Mouse (Mus musculus) hindbrain, embryonic 15.5 days (tissue): ENCODE measurements at regions not wholly inside any gene's neighbourhood (a gene's known extent, or its start where the extent isn't known, plus 50 kb on each side); places are given as distances from the start of the nearest gene placed in this dataset.
A peak's percentile ranks its signal among the peaks of the same experiment; 100 is the strongest.

Experiments used
- ATAC-seq: fragments of 200-750 bp; cut with Nextera tagmentation; 2 replicates; pipeline ENCODE4 v1.8.0; 2017; ENCODE audit warnings: low read depth, moderate number of reproducible peaks, moderate TSS enrichment; ENCODE audit not compliant: low FRiP score
- H3K27ac ChIP-seq: fragments of 300-500 bp; sonication (generic); replicated peaks from 2 replicates; pipeline ENCODE4 v1.5.1; 2015; ENCODE audit warnings: mild to moderate bottlenecking, inconsistent platforms
- H3K27me3 ChIP-seq: fragments of 300-500 bp; sonication (generic); 2 replicates; pipeline ENCODE4 v1.6.1; 2015; ENCODE audit warnings: control low read depth, inconsistent platforms
- H3K36me3 ChIP-seq: fragments of 300-500 bp; sonication (generic); 2 replicates; pipeline ENCODE4 v1.6.1; 2015; ENCODE audit warnings: control low read depth, inconsistent platforms
- H3K4me1 ChIP-seq: fragments of 300-500 bp; sonication (generic); replicated peaks from 2 replicates; pipeline ENCODE4 v1.6.1; 2015; ENCODE audit warnings: control low read depth, inconsistent platforms
- H3K4me2 ChIP-seq: fragments of 300-500 bp; sonication (generic); 2 replicates; pipeline ENCODE4 v1.6.1; 2015; ENCODE audit warnings: moderate library complexity, mild to moderate bottlenecking, inconsistent platforms
- H3K4me3 ChIP-seq: fragments of 300-500 bp; sonication (generic); 2 replicates; pipeline ENCODE4 v1.5.1; 2015; ENCODE audit warnings: mild to moderate bottlenecking, inconsistent platforms
- H3K9ac ChIP-seq: fragments of 300-500 bp; sonication (generic); 2 replicates; pipeline ENCODE4 v1.6.1; 2015; ENCODE audit warnings: inconsistent platforms
- H3K9me3 ChIP-seq: fragments of 300-500 bp; sonication (generic); 2 replicates; pipeline ENCODE4 v1.6.1; 2016; ENCODE audit warnings: control low read depth, inconsistent platforms
- WGBS: fragments of 180-500 bp; shearing (Covaris S2); methylation state at CpG from one replicate; pipeline ENCODE4 v1.1.7; 2015; 5-methylcytosine and 5-hydroxymethylcytosine counted together

GRCm38 (mm10) chr7:37259293-37259692 is 514.1 kb downstream of the Zfp536 start:
- 44% methylated on average over 6 of the region's 6 CpGs for WGBS
- Histone ChIP-seq H3K4me2 (no peak overlapping the region), H3K4me1 (0 out of 2 replicates have a peak, but pooled peaks cover 2% of the 10 kb centered on the region), H3K9ac (no peak overlapping the region), H3K9me3 (no peaks in the 10 kb centered on the region), H3K27ac (no peak overlapping the region), H3K27me3 (no peaks in the 10 kb centered on the region), H3K36me3 (no peaks in the 10 kb centered on the region), H3K4me3 (no peak overlapping the region)
- ATAC-seq = no peak

DNA sequence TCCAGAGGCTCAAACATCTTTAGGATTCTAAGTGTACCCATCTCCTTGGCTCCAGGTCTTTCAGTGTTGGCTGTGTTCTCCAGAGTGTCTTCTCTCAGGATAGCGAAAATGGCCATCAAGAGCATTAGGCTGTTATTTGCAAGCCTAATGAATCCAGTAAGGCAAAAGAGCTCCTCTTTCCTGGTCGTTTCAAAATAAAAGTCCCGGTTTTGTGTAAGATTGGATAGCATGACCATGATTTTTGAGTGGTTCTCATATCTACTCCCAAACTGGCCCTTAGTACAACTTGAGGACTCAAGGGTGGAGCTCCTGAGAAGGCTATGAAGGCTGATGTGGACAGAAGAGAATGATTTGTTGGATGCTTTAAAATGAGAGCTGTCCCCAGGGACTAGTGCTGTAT is 510.6 kb downstream of the Zfp536 start:
- H3K4me3 ChIP-seq = no peak overlapping the region
- H3K36me3 ChIP-seq = no peaks in the 10 kb centered on the region
- H3K4me2 ChIP-seq = no peak overlapping the region
- WGBS = 51% methylated on average over 3 of the region's 3 CpGs
- no peak overlapping the region for H3K27ac ChIP-seq
- no peaks in the 10 kb centered on the region for H3K9me3 ChIP-seq
- no peaks in the 10 kb centered on the region for H3K27me3 ChIP-seq
- no peak overlapping the region for H3K9ac ChIP-seq
- H3K4me1 ChIP-seq = no peaks in the 10 kb centered on the region
- no peak for ATAC-seq

DNA sequence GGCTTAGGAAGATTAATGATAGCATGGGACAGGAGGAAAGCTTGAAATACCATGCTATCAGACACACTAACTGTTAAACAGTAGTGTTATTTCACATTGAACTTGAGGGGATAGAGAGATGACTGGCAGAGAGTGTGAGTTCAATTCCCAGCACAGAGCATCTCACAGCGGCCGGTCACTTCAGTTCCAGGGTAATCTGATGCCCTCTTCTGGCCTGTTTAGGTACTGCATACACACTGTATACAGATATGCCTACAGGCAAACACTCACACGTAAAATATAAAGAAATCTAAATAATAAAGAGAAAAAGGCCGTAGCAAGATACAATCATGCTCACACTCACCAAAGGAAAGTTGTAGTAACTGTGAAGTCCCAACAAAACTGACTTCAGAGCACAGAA is 506.0 kb downstream of the Zfp536 start:
- H3K4me2 ChIP-seq = no peak overlapping the region
- no peaks in the 10 kb centered on the region for H3K27me3 ChIP-seq
- H3K9me3 ChIP-seq = no peaks in the 10 kb centered on the region
- ATAC-seq = no peak
- 86% methylated on average over 4 of the region's 4 CpGs for WGBS
- no peak overlapping the region for H3K9ac ChIP-seq
- no peaks in the 10 kb centered on the region for H3K4me1 ChIP-seq
- H3K4me3 ChIP-seq = no peak overlapping the region
- H3K27ac ChIP-seq = no peak overlapping the region
- no peaks in the 10 kb centered on the region for H3K36me3 ChIP-seq

DNA sequence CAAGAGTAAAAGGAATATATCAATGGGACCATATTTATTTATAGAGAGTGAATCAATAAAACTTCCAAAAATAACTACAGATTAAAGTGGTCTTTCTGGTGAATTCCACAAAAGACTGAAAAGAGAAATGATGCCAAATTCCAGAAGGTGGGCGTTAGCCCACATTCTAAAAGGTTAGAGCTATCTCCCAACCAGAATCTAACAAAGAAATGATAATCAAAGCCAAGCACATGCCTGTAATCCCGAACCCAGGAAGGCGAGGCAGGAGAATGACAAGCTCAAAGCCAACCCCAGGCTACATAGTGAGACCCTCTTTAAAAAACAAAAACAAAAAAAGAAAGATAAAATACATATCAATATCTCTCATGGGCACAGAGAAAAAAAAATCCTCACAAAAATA is 502.6 kb downstream of the Zfp536 start:
- H3K4me2 ChIP-seq = no peak overlapping the region
- ATAC-seq = no peak
- H3K4me3 ChIP-seq = no peak overlapping the region
- WGBS = 91% methylated on average over 3 of the region's 3 CpGs
- no peak overlapping the region for H3K27ac ChIP-seq
- H3K9ac ChIP-seq = no peak overlapping the region
- no peaks in the 10 kb centered on the region for H3K36me3 ChIP-seq
- H3K27me3 ChIP-seq = no peaks in the 10 kb centered on the region
- no peaks in the 10 kb centered on the region for H3K9me3 ChIP-seq
- no peaks in the 10 kb centered on the region for H3K4me1 ChIP-seq

DNA sequence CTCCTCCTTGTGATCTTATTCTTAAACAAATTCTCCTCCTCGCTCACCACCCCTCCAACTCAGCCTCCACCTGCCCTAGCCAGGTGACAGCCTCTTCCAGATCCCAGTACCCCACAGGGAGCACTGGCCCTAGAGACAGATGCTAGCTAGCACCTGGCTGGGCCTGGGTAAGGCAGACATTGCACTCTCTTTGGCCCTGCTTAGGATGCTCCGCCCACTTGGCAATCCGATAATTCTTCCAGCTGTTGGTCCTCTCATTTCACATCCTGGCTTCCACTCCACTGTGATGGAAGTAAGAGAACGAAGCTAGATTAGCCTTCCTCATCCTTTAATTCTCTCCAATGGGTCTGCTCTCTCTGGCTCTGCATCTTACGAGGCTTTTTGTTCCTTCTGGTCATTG is 483.4 kb downstream of the Zfp536 start:
- 25% methylated on average over 5 of the region's 5 CpGs for WGBS
- H3K27me3 ChIP-seq = no peaks in the 10 kb centered on the region
- H3K36me3 ChIP-seq = no peaks in the 10 kb centered on the region
- no peak for ATAC-seq
- H3K27ac ChIP-seq = no peak overlapping the region
- no peak overlapping the region for H3K9ac ChIP-seq
- H3K4me1 ChIP-seq = peaks cover 20% of the 10 kb centered on the region
- H3K4me3 ChIP-seq = no peak overlapping the region
- no peaks in the 10 kb centered on the region for H3K9me3 ChIP-seq
- peak overlapping the region; percentile 44 for H3K4me2 ChIP-seq

GRCm38 (mm10) chr7:37290493-37291045 is 482.9 kb downstream of the Zfp536 start:
- H3K27me3 ChIP-seq = no peaks in the 10 kb centered on the region
- no peaks in the 10 kb centered on the region for H3K9me3 ChIP-seq
- WGBS = 20% methylated on average over 19 of the region's 19 CpGs
- H3K9ac ChIP-seq = no peak overlapping the region
- peaks cover 20% of the 10 kb centered on the region for H3K4me1 ChIP-seq
- H3K27ac ChIP-seq = no peak overlapping the region
- ATAC-seq = no peak
- H3K4me2 ChIP-seq = peak overlapping the region; percentile 44
- H3K36me3 ChIP-seq = no peaks in the 10 kb centered on the region
- no peak overlapping the region for H3K4me3 ChIP-seq

DNA sequence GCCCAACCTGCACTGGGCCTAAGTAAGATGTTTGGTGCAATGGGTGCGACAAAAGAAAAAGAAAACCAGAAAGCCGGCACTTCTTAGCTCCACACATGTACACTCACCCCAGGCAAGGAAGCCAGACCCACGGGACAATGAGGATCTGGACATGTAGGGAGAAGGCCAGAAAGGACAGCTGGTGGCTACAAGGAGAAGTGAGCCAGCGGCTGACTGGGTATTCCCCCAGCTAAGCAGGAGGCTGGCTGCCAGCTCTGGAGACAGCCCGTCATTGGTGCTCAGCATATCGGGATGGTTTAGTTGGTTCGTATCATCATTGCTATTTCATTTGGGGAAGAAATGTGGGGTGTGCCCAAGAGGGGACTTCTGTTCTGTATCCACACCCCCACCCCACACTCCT is 481.7 kb downstream of the Zfp536 start:
- Histone ChIP-seq H3K4me1 (peaks cover 20% of the 10 kb centered on the region), H3K27ac (no peak overlapping the region), H3K4me3 (no peak overlapping the region), H3K9ac (no peak overlapping the region), H3K27me3 (no peaks in the 10 kb centered on the region), H3K4me2 (no peak overlapping the region), H3K9me3 (no peaks in the 10 kb centered on the region), H3K36me3 (no peaks in the 10 kb centered on the region)
- WGBS = 53% methylated on average over 7 of the region's 7 CpGs
- ATAC-seq = no peak

GRCm38 (mm10) chr7:37292554-37292953 is 480.9 kb downstream of the Zfp536 start:
- H3K36me3 ChIP-seq = no peaks in the 10 kb centered on the region
- no peaks in the 10 kb centered on the region for H3K9me3 ChIP-seq
- no peak overlapping the region for H3K4me3 ChIP-seq
- peaks cover 20% of the 10 kb centered on the region for H3K4me1 ChIP-seq
- no peak overlapping the region for H3K9ac ChIP-seq
- 65% methylated on average over 9 of the region's 9 CpGs for WGBS
- no peaks in the 10 kb centered on the region for H3K27me3 ChIP-seq
- ATAC-seq = no peak
- no peak overlapping the region for H3K27ac ChIP-seq
- no peak overlapping the region for H3K4me2 ChIP-seq

- 33% methylated on average over 3 of the region's 3 CpGs for WGBS
- no peak for ATAC-seq
- H3K4me2 ChIP-seq = no peak overlapping the region
- H3K9ac ChIP-seq = no peak overlapping the region
- no peaks in the 10 kb centered on the region for H3K36me3 ChIP-seq
- H3K4me3 ChIP-seq = no peak overlapping the region
- H3K9me3 ChIP-seq = no peaks in the 10 kb centered on the region
- no peak overlapping the region for H3K27ac ChIP-seq
- H3K4me1 ChIP-seq = no peaks in the 10 kb centered on the region
- H3K27me3 ChIP-seq = no peaks in the 10 kb centered on the region
These were observed 474.6 kb downstream of the Zfp536 start for GRCm38 (mm10) chr7:37298888-37299287.

DNA sequence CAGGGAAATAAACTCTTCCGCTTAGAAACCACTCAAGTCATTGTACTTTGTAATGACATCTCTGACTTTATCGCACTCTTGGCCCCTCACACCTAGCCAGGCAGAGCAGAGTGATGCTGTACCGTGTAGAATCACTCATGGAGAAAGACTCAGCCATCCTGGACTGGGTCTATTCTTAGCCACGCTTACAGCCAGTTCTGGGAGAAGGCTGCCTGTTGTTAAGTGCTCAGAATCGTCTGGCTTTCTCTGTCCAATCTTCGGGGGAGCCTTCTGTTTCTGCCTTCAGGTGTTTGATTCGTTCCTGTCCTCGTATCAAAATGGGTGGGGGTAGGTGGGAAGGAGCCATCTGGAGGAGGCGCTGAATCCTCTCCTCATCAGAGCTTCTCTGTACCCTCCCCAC is 468.0 kb downstream of the Zfp536 start:
- Histone ChIP-seq H3K4me2 (no peak overlapping the region), H3K4me3 (no peak overlapping the region), H3K9ac (no peak overlapping the region), H3K27ac (no peak overlapping the region), H3K27me3 (no peaks in the 10 kb centered on the region), H3K36me3 (no peaks in the 10 kb centered on the region), H3K4me1 (no peaks in the 10 kb centered on the region), H3K9me3 (no peaks in the 10 kb centered on the region)
- WGBS = 77% methylated on average over 9 of the region's 9 CpGs
- ATAC-seq = no peak

DNA sequence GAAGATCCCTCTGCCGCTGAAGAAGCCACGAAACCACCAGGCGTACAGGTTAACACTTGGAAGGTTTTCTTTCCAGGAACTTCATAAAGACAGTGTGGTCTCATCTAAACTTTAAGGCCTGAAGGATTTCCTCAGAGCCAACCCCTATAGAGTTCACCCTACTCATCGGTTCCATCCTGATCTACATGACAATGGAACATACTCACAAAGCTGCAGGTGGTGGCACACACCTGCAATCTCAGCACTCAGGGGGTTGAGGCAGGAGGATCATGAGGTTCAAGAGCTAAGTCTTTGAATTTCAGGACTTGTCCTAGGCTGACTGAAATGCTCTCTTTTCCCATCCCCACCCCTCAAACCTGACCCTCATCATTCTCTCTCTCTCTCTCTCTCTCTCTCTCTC is 466.2 kb downstream of the Zfp536 start:
- Histone ChIP-seq H3K9me3 (no peaks in the 10 kb centered on the region), H3K27me3 (no peaks in the 10 kb centered on the region), H3K9ac (no peak overlapping the region), H3K27ac (no peak overlapping the region), H3K36me3 (no peaks in the 10 kb centered on the region), H3K4me2 (no peak overlapping the region), H3K4me3 (no peak overlapping the region), H3K4me1 (no peaks in the 10 kb centered on the region)
- no peak for ATAC-seq
- 82% methylated on average over 4 of the region's 4 CpGs for WGBS

DNA sequence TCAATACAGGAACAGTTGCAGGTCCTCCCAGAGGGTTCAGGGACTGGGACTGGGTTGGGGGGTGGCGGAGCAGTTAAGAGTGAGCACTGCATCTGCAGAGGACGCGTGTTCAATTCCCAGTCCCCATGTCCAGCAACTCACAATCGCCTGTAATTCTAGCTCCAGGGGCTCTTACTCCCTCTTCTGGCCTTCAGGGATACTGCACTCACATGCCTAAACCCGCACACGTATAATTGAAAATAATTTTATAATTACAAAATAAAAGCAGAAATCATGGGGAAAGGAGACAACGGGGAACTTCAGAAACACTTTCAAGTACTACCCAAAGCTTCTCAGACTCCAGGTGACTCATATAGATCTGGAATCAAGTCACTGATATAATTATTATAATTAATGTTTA is 448.8 kb downstream of the Zfp536 start:
- Histone ChIP-seq H3K27ac (no peak overlapping the region), H3K4me1 (no peaks in the 10 kb centered on the region; the same call in 1 of the 2 replicates), H3K4me2 (no peak overlapping the region), H3K27me3 (no peaks in the 10 kb centered on the region), H3K9ac (no peak overlapping the region), H3K9me3 (no peaks in the 10 kb centered on the region), H3K36me3 (no peaks in the 10 kb centered on the region), H3K4me3 (no peak overlapping the region)
- ATAC-seq = no peak
- WGBS = 93% methylated on average over 7 of the region's 7 CpGs

DNA sequence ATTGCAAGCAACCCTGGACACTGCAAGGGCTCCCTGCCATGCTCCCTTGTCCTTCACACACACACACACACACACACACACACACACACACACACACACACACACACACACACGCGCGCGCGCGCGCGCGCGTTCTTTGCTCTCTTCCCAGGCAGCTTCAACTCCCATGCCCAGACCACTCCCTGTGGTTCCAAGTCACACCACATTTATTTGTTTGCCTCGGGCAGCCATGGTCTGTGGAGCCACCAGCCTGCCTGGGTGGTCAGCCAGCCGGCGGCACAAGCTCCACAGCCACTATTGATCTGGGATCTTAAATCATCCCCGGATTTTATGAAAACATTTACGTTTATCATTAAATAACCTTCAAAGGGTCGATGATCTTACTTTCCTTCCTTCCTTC is 440.0 kb downstream of the Zfp536 start:
- Histone ChIP-seq H3K4me1 (peaks cover 34% of the 10 kb centered on the region), H3K4me3 (no peak overlapping the region), H3K36me3 (no peaks in the 10 kb centered on the region), H3K27me3 (no peaks in the 10 kb centered on the region), H3K9ac (no peak overlapping the region), H3K27ac (no peak overlapping the region), H3K4me2 (no peak overlapping the region), H3K9me3 (no peaks in the 10 kb centered on the region)
- 63% methylated on average over 16 of the region's 16 CpGs for WGBS
- no peak for ATAC-seq
